Mouse (Mus musculus) induced T-regulatory cell, adult 2 months (primary cell): ENCODE data around the gene Rapgef6.

Source experiments
- DNase-seq: peaks from one replicate; pipeline ENCODE4 v3.0.0-alpha.2; 2012; ENCODE audit warnings: low read depth

Gene Rapgef6

DNA sequence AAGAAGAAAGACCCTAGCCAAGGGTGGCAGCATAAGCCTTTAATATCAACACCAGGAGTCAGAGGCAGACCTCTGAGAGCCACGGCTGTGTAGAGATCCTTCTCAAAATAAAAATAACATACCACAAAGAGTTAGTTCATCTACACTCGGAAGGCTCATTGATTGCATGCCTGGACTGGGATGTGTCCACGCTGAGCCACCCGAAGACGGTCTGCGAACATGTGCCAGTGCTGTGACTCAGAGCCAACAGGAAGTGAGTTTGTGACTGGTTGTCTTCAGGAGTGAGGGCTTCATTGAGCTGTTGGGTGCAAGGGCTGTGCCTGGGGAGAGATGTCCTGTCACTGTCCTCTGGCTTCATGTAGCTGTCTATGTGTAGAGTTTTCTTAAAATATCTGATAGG, 171.0 kb downstream of the Rapgef6 start:
- DNase-seq: no peak

- DNase-seq: no peak
These were observed 171.6 kb downstream of the Rapgef6 start for GRCm38 (mm10) chr11:54694291-54694690.

GRCm38 (mm10) chr11:54695951-54696350, 173.3 kb downstream of the Rapgef6 start:
- DNase-seq: no peak

- no peak for DNase-seq
These were observed 175.0 kb downstream of the Rapgef6 start for GRCm38 (mm10) chr11:54697611-54698010.

- no peak for DNase-seq
These were observed 176.0 kb downstream of the Rapgef6 start for GRCm38 (mm10) chr11:54698636-54699035.

- no peak for DNase-seq
These were observed 177.3 kb downstream of the Rapgef6 start for GRCm38 (mm10) chr11:54699972-54700371.

DNA sequence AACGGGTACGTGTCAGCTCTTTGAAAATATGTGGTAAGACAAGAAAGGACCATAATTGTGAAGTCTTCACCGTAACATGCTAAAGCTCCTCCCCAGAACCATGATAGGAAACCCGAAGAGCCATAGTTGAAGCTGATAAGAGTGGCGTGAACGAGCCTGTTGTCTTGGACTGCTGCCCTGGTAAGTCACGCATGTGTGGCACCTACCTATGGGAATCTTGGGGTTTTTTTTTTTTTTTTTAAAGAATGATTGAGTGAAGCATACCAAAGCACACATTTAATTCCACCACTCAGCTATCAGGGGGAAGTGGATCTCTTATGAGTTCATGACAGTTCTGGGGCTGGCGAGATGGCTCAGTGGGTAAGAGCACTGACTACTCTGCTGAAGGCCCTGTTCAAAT, 179.2 kb downstream of the Rapgef6 start:
- no peak for DNase-seq

- peak; percentile 88 for DNase-seq
These were observed 180.7 kb downstream of the Rapgef6 start for GRCm38 (mm10) chr11:54703306-54703705.

GRCm38 (mm10) chr11:54708153-54708552, 185.5 kb downstream of the Rapgef6 start:
- peak; percentile 56 for DNase-seq

GRCm38 (mm10) chr11:54709645-54710044, 187.0 kb downstream of the Rapgef6 start:
- DNase-seq: no peak

GRCm38 (mm10) chr11:54710512-54711293, 188.1 kb downstream of the Rapgef6 start:
- DNase-seq: no peak

DNA sequence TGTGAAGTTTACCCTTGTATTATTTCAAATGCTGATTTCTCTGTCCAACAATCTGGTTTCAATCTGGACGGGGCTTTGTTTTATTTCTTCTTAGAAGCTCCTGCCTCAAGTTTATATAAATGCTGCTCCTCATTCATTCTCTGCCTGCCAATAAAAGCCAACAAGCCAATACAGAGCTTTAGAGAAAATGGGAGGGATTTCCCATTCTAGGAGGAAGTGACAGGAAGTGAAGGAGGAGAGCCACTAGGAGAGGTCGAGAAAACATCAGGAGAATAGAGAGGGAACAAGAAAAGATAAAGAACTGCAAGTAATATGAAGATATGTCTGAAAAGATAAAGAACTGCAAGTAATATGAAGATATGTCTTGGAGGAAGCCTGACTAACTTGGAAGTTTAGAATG, 190.2 kb downstream of the Rapgef6 start:
- DNase-seq: no peak

DNA sequence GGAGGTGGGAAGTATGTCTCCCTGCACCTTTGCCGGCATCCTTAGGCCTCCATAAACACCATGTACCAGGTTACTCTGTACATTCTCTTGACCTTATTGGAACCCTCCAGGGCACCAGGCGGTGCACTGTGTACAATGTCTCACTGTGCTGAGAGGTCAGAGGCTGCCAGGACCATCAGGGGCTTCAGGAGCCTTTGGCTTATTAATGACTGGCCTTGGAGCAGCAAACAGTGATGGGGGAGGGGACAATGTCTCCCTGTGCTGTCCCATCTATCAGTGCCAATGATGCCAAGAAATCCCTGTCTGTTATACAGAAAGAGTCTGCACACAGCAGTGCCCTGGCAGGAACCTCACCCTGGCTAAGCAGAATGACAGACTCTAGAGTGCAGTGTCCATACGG, 195.2 kb downstream of the Rapgef6 start:
- DNase-seq: no peak

DNA sequence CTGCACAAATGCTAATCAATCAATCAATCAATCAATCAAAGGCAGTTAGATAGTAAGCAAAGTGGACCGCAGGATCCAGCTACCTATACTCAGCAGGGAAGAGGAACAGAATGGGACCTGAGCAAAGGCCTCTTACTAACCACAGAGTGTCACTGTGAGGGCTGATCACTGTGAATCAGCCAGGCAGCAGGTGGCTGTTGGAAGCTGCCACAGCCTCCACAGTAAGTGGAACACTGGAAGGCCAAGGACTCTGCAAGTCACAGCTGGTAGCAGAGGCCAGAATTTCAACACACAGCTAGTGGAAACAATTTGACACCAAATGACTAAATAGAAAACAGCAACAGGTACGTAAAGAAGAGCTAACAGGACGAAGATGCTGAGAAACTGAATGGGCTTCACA, 196.0 kb downstream of the Rapgef6 start:
- no peak for DNase-seq

DNA sequence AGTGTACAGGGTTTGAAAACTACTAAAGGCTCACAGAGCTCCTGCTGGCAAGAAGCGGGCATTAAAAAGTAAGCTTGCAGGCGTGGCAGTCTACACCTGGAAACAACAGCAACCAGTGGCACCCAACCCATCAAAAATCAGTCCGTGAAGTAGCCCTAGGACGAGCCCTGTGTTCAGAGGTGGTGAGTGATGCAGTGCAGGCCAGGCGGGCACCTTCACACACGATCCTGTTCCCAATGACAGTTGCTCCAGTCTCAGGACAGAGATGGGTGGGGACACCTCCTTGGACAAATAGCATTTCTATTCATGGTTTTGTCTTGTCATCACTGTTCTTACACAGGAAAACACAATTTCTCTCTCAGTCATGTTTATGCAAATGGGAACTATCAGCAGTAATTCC, 199.4 kb downstream of the Rapgef6 start:
- no peak for DNase-seq

- DNase-seq: no peak
These were observed 201.8 kb downstream of the Rapgef6 start for GRCm38 (mm10) chr11:54724353-54725034.

- DNase-seq: peak; percentile 77
These were observed 204.0 kb downstream of the Rapgef6 start for GRCm38 (mm10) chr11:54726571-54727062.

GRCm38 (mm10) chr11:54727327-54727901, 204.8 kb downstream of the Rapgef6 start:
- DNase-seq: peak; percentile 92

GRCm38 (mm10) chr11:54728371-54728770, 205.7 kb downstream of the Rapgef6 start:
- DNase-seq: peak; percentile 81

- peak; percentile 52 for DNase-seq
These were observed 206.7 kb downstream of the Rapgef6 start for GRCm38 (mm10) chr11:54729311-54729710.

DNA sequence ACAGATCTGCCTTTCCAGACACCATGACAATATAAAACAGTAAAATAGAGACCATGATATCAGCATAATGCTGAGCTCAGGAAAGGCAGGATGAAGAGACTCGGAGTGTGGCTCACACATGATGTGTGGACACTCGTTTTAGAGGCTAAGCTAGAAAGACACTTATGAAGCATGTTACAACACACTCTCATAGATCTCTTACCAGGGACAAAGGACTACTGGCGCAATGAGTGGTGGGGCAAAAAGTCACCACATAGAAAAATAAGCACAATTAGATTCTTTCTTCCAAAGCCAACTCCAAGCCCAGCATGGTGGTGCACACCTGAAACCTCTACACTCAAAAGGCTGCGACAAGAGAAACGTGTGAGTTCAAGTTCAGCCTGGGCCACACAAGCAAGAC, 208.3 kb downstream of the Rapgef6 start:
- DNase-seq: no peak

GRCm38 (mm10) chr11:54731367-54731766, 208.7 kb downstream of the Rapgef6 start:
- DNase-seq: no peak

- no peak for DNase-seq
These were observed 210.9 kb downstream of the Rapgef6 start for GRCm38 (mm10) chr11:54733546-54733945.
